Mouse (Mus musculus) liver, embryonic 14.5 days (tissue): ENCODE measurements around the gene Mrps7. TPM values are rescaled to one million over a fixed set of nuclear protein-coding genes. Genes with fewer than 3 reads are reported as not detected.

ENCODE experiments used
- ATAC-seq: fragments of 200-750 bp; cut with Nextera tagmentation; 2 replicates; pipeline ENCODE4 v1.8.0; 2017; ENCODE audit warnings: moderate number of reproducible peaks, mild to moderate bottlenecking, moderate library complexity; ENCODE audit not compliant: insufficient read depth
- DNase-seq, 3 experiments: peaks; one replicate each; pipeline ENCODE4 v3.0.0-alpha.2; 2012 to 2013; ENCODE audit warnings: low read depth in 3 of 3, low spot score in 3 of 3
- H3K27ac ChIP-seq: fragments of 300-500 bp; sonication (generic); 2 replicates; pipeline ENCODE4 v1.5.1; 2014; ENCODE audit warnings: moderate library complexity, mild to moderate bottlenecking, control low read depth, inconsistent platforms
- H3K27me3 ChIP-seq: fragments of 300-500 bp; sonication (generic); 2 replicates; pipeline ENCODE4 v1.6.1; 2014; ENCODE audit warnings: mild to moderate bottlenecking, low read length, moderate library complexity; ENCODE audit not compliant: control insufficient read depth, insufficient read depth
- H3K36me3 ChIP-seq: fragments of 300-500 bp; sonication (generic); replicated peaks from 2 replicates; pipeline ENCODE4 v1.6.1; 2014; ENCODE audit warnings: low read depth; ENCODE audit not compliant: control insufficient read depth, insufficient read depth
- H3K4me1 ChIP-seq, 2 experiments: fragments of 200-500 bp in 1 of 2; fragments of 300-500 bp in 1 of 2; sonication (generic) in 1 of 2; replicated peaks; 2 replicates each; pipeline ENCODE4 v1.6.1; 2012 to 2014; ENCODE audit warnings: antibody characterized with exemption in 1 of 2, inconsistent platforms in 1 of 2, low read length in 1 of 2; ENCODE audit not compliant: control insufficient read depth in 2 of 2, insufficient read depth in 2 of 2
- H3K4me2 ChIP-seq: fragments of 300-500 bp; sonication (generic); 2 replicates; pipeline ENCODE4 v1.6.1; 2014; ENCODE audit warnings: low read depth, mild to moderate bottlenecking, control low read depth, moderate library complexity
- H3K4me3 ChIP-seq, 2 experiments: fragments of 200-500 bp in 1 of 2; fragments of 300-500 bp in 1 of 2; sonication (generic) in 1 of 2; 2 replicates each; pipeline ENCODE4 v1.5.1; 2012 to 2014; ENCODE audit warnings: low read depth in 2 of 2, low read length in 2 of 2, mild to moderate bottlenecking in 2 of 2, control low read depth in 1 of 2, inconsistent platforms in 1 of 2, moderate library complexity in 1 of 2; ENCODE audit not compliant: insufficient read depth in 1 of 2
- H3K9ac ChIP-seq: fragments of 300-500 bp; sonication (generic); replicated peaks from 2 replicates; pipeline ENCODE4 v1.6.1; 2014; ENCODE audit warnings: mild to moderate bottlenecking, control low read depth, moderate library complexity
- H3K9me3 ChIP-seq: fragments of 300-500 bp; sonication (generic); 2 replicates; pipeline ENCODE4 v1.6.1; 2016; ENCODE audit warnings: low read length, mixed read lengths; ENCODE audit not compliant: control insufficient read depth
- CTCF ChIP-seq: IDR thresholded peaks from 2 replicates; pipeline ENCODE4 v1.5.1; 2016; ENCODE audit warnings: antibody characterized with exemption, low read depth, control low read depth
- EP300 ChIP-seq: IDR thresholded peaks from 2 replicates; pipeline ENCODE4 v1.6.1; 2016; ENCODE audit warnings: antibody characterized with exemption, low read depth
- WGBS: fragments of 180-500 bp; shearing (Covaris S2); extraction: QIAGEN DNeasy Blood & Tissue Kit; methylation state at CpG from one replicate; pipeline ENCODE4 v1.1.7; 2014; ENCODE audit not compliant: insufficient replicate concordance; 5-methylcytosine and 5-hydroxymethylcytosine counted together
- polyA plus RNA-seq, 2 experiments: library from polyadenylated mRNA; depleted of rRNA in 1 of 2; stranded (reverse) in 1 of 2; unstranded in 1 of 2; fragments of >200 nt; fragmentation: Nextera tagmentation in 1 of 2; extraction: Ambion mirVana in 1 of 2; gene quantifications; 2 replicates each; pipeline versions ENCODE4 v1.2.1 to v1.2.3; 2012 to 2014

Mrps7 gene
- polyA plus RNA-seq, 2 experiments: 24.1 to 52.6 TPM

- WGBS: 81% methylated on average over 9 of the region's 9 CpGs
- no peaks in the 10 kb centered on the region for H3K27me3 ChIP-seq
- DNase-seq (no peak), ATAC-seq (no peak)
- no peaks in the 10 kb centered on the region for H3K9me3 ChIP-seq
- H3K4me3 ChIP-seq: no peak overlapping the region
- H3K4me2 ChIP-seq: no peak overlapping the region
- TF ChIP-seq CTCF (no peak), EP300 (no peak)
- peaks cover 85% of the 10 kb centered on the region for H3K36me3 ChIP-seq
- no peak overlapping the region for H3K9ac ChIP-seq
- H3K4me1 ChIP-seq: no peaks in the 10 kb centered on the region
- no peak overlapping the region for H3K27ac ChIP-seq
Measured at GRCm38 (mm10) chr11:115586403-115586802, 17.3 kb upstream of the Mrps7 start.

GRCm38 (mm10) chr11:115587984-115588383 is 15.7 kb upstream of the Mrps7 start:
- TF ChIP-seq EP300: no peak
- TF ChIP-seq CTCF: no peak

GRCm38 (mm10) chr11:115590526-115591075 is 13.1 kb upstream of the Mrps7 start:
- TF ChIP-seq EP300 (no peak), CTCF (no peak)
- Histone ChIP-seq H3K4me2 (no peak overlapping the region), H3K4me3 (no peak overlapping the region), H3K27ac (no peak overlapping the region), H3K36me3 (peaks cover 78% of the 10 kb centered on the region), H3K9me3 (no peaks in the 10 kb centered on the region), H3K27me3 (no peaks in the 10 kb centered on the region), H3K9ac (no peak overlapping the region), H3K4me1 (no peaks in the 10 kb centered on the region)
- ATAC-seq: no peak
- 66% methylated on average over 2 of the region's 2 CpGs for WGBS
- DNase-seq: no peak

More at GRCm38 (mm10) chr11:115587984-115588383, 15.7 kb upstream of the Mrps7 start:
- Histone ChIP-seq H3K27ac (no peak overlapping the region), H3K36me3 (peaks cover 80% of the 10 kb centered on the region), H3K4me1 (no peaks in the 10 kb centered on the region), H3K9ac (no peak overlapping the region), H3K4me3 (no peak overlapping the region), H3K9me3 (no peaks in the 10 kb centered on the region), H3K4me2 (no peak overlapping the region), H3K27me3 (no peaks in the 10 kb centered on the region)
- ATAC-seq (no peak), DNase-seq (no peak)
- WGBS: 77% methylated on average over 9 of the region's 9 CpGs

- ATAC-seq (no peak), DNase-seq (no peak)
- 78% methylated on average over 3 of the region's 3 CpGs for WGBS
- no peak overlapping the region for H3K9ac ChIP-seq
- no peak overlapping the region for H3K4me3 ChIP-seq
- peaks cover 55% of the 10 kb centered on the region for H3K36me3 ChIP-seq
- H3K4me1 ChIP-seq: no peaks in the 10 kb centered on the region
- TF ChIP-seq EP300 (no peak), CTCF (no peak)
- no peaks in the 10 kb centered on the region for H3K27me3 ChIP-seq
- no peak overlapping the region for H3K27ac ChIP-seq
- no peaks in the 10 kb centered on the region for H3K9me3 ChIP-seq
- H3K4me2 ChIP-seq: no peak overlapping the region
Measured at GRCm38 (mm10) chr11:115595209-115595608, 8.5 kb upstream of the Mrps7 start.

- H3K4me2 ChIP-seq: no peak overlapping the region
- H3K9ac ChIP-seq: no peak overlapping the region
- DNase-seq (no peak), ATAC-seq (no peak)
- H3K27ac ChIP-seq: no peak overlapping the region
- TF ChIP-seq CTCF (no peak), EP300 (no peak)
- H3K4me1 ChIP-seq: peaks cover 11 to 12% of the 10 kb centered on the region in 2 experiments
- 51% methylated on average over 4 of the region's 4 CpGs for WGBS
- no peak overlapping the region for H3K4me3 ChIP-seq
- no peaks in the 10 kb centered on the region for H3K27me3 ChIP-seq
- H3K9me3 ChIP-seq: no peaks in the 10 kb centered on the region
- peaks cover 34% of the 10 kb centered on the region for H3K36me3 ChIP-seq
Measured at GRCm38 (mm10) chr11:115598309-115598708, 5.4 kb upstream of the Mrps7 start.
